Mouse (Mus musculus): Measurements from ENCODE around the gene Gm49384. TPM values are rescaled to one million over a fixed set of nuclear protein-coding genes. Genes with fewer than 3 reads are reported as not detected.

The Gm49384 gene
- polyA plus RNA-seq, 1 experiment from 2014 or later = 26.8 TPM

- no peak overlapping the region for H3K4me2 ChIP-seq (replicated peaks; ENCODE audit: low read depth, low read length)
- H3K36me3 ChIP-seq (ENCODE audit: insufficient read depth, low read length) = peaks cover 24% of the 10 kb centered on the region
- ATAC-seq (ENCODE audit: low FRiP score, low TSS enrichment) = no peak
- H3K4me3 ChIP-seq (ENCODE audit: low read length) = no peak overlapping the region
- H3K9me3 ChIP-seq (ENCODE audit: low read length) = no peaks in the 10 kb centered on the region
- peaks cover 17% of the 10 kb centered on the region for H3K4me1 ChIP-seq (ENCODE audit: insufficient read depth, low read length)
- no peak overlapping the region for H3K27ac ChIP-seq (ENCODE audit: low read length)
- 90% methylated on average over 9 of the region's 9 CpGs for WGBS
- no peak overlapping the region for H3K9ac ChIP-seq (replicated peaks; ENCODE audit: low read length)
- H3K27me3 ChIP-seq (ENCODE audit: insufficient read depth, low read length) = no peaks in the 10 kb centered on the region
Observed at GRCm38 (mm10) chr12:69190074-69190473, 14.0 kb downstream of the Gm49384 start.

GRCm38 (mm10) chr12:69186811-69187471 is 17.1 kb downstream of the Gm49384 start:
- WGBS = 63% methylated on average over 5 of the region's 5 CpGs
- H3K4me2 ChIP-seq (replicated peaks; ENCODE audit: low read depth, low read length) = peak overlapping the region; percentile 23
- H3K4me3 ChIP-seq (ENCODE audit: low read length) = peak overlapping the region; percentile 22
- H3K9ac ChIP-seq (replicated peaks; ENCODE audit: low read length) = peak overlapping the region; percentile 41
- peaks cover 20% of the 10 kb centered on the region for H3K4me1 ChIP-seq (ENCODE audit: insufficient read depth, low read length)
- H3K27ac ChIP-seq (ENCODE audit: low read length) = no peak overlapping the region
- no peaks in the 10 kb centered on the region for H3K27me3 ChIP-seq (ENCODE audit: insufficient read depth, low read length)
- no peak for ATAC-seq (ENCODE audit: low FRiP score, low TSS enrichment)
- H3K9me3 ChIP-seq (ENCODE audit: low read length) = no peaks in the 10 kb centered on the region
- H3K36me3 ChIP-seq (ENCODE audit: insufficient read depth, low read length) = peaks cover 28% of the 10 kb centered on the region

GRCm38 (mm10) chr12:69185371-69185770 is 18.7 kb downstream of the Gm49384 start:
- Histone ChIP-seq H3K9me3 (ENCODE audit: low read length) (no peaks in the 10 kb centered on the region), H3K4me3 (ENCODE audit: low read length) (peak overlapping the region; percentile 86), H3K27ac (ENCODE audit: low read length) (no peak overlapping the region), H3K4me1 (ENCODE audit: insufficient read depth, low read length) (peaks cover 20% of the 10 kb centered on the region), H3K4me2 (replicated peaks; ENCODE audit: low read depth, low read length) (peak overlapping the region; percentile 95), H3K36me3 (ENCODE audit: insufficient read depth, low read length) (peaks cover 22% of the 10 kb centered on the region), H3K27me3 (ENCODE audit: insufficient read depth, low read length) (no peaks in the 10 kb centered on the region), H3K9ac (replicated peaks; ENCODE audit: low read length) (peak overlapping the region; percentile 84)
- ATAC-seq (ENCODE audit: low FRiP score, low TSS enrichment) = no peak
- 64% methylated on average over 7 of the region's 7 CpGs for WGBS

GRCm38 (mm10) chr12:69184342-69185295 is 19.4 kb downstream of the Gm49384 start:
- H3K27ac ChIP-seq (ENCODE audit: low read length) = peak overlapping the region; percentile 93
- no peaks in the 10 kb centered on the region for H3K27me3 ChIP-seq (ENCODE audit: insufficient read depth, low read length)
- H3K36me3 ChIP-seq (ENCODE audit: insufficient read depth, low read length) = peaks cover 15% of the 10 kb centered on the region; the same call in 1 of the 2 replicates
- peak overlapping the region; percentile 86 for H3K4me3 ChIP-seq (ENCODE audit: low read length)
- H3K4me1 ChIP-seq (ENCODE audit: insufficient read depth, low read length) = peaks cover 20% of the 10 kb centered on the region
- ATAC-seq (ENCODE audit: low FRiP score, low TSS enrichment) = peak; percentile 59
- H3K4me2 ChIP-seq (replicated peaks; ENCODE audit: low read depth, low read length) = peak overlapping the region; percentile 95
- no peaks in the 10 kb centered on the region for H3K9me3 ChIP-seq (ENCODE audit: low read length)
- H3K9ac ChIP-seq (replicated peaks; ENCODE audit: low read length) = peak overlapping the region; percentile 84
- WGBS = 2% methylated on average over 77 of the region's 86 CpGs

- Histone ChIP-seq H3K4me1 (ENCODE audit: insufficient read depth, low read length) (peaks cover 20% of the 10 kb centered on the region), H3K27me3 (ENCODE audit: insufficient read depth, low read length) (no peaks in the 10 kb centered on the region), H3K36me3 (ENCODE audit: insufficient read depth, low read length) (peaks cover 12% of the 10 kb centered on the region; the same call in 1 of the 2 replicates), H3K4me3 (ENCODE audit: low read length) (peak within 1 kb of the TSS; percentile 86), H3K9me3 (ENCODE audit: low read length) (no peaks in the 10 kb centered on the region), H3K9ac (replicated peaks; ENCODE audit: low read length) (peak within 1 kb of the TSS; percentile 91), H3K27ac (ENCODE audit: low read length) (peak within 1 kb of the TSS; percentile 93), H3K4me2 (replicated peaks; ENCODE audit: low read depth, low read length) (peak within 1 kb of the TSS; percentile 95)
- ATAC-seq (ENCODE audit: low FRiP score, low TSS enrichment) = peak; percentile 99
- WGBS = 0% methylated on average over 83 of the region's 84 CpGs
Observed at GRCm38 (mm10) chr12:69183583-69184308, 20.3 kb downstream of the Gm49384 start, which contains the start of the genes Rpl36al and Mgat2. TSS of gene Rpl36al (minus strand) at chr12:69184083. TSS of gene Mgat2 (plus strand) at chr12:69184157.

- Histone ChIP-seq H3K9me3 (ENCODE audit: low read length) (no peaks in the 10 kb centered on the region), H3K4me2 (replicated peaks; ENCODE audit: low read depth, low read length) (no peak overlapping the region), H3K9ac (replicated peaks; ENCODE audit: low read length) (no peak overlapping the region), H3K4me1 (ENCODE audit: insufficient read depth, low read length) (peaks cover 13% of the 10 kb centered on the region), H3K36me3 (ENCODE audit: insufficient read depth, low read length) (peaks cover 17% of the 10 kb centered on the region; the same call in 1 of the 2 replicates), H3K27me3 (ENCODE audit: insufficient read depth, low read length) (no peaks in the 10 kb centered on the region), H3K4me3 (ENCODE audit: low read length) (no peak overlapping the region), H3K27ac (ENCODE audit: low read length) (no peak overlapping the region)
- ATAC-seq (ENCODE audit: low FRiP score, low TSS enrichment) = no peak
- 88% methylated on average over 4 of the region's 4 CpGs for WGBS
Observed at GRCm38 (mm10) chr12:69181800-69182199, 22.3 kb downstream of the Gm49384 start.

GRCm38 (mm10) chr12:69179371-69179770 is 24.7 kb downstream of the Gm49384 start:
- no peaks in the 10 kb centered on the region for H3K9me3 ChIP-seq (ENCODE audit: low read length)
- peaks cover 22% of the 10 kb centered on the region; the same call in 1 of the 2 replicates for H3K36me3 ChIP-seq (ENCODE audit: insufficient read depth, low read length)
- 70% methylated on average over 12 of the region's 12 CpGs for WGBS
- H3K4me2 ChIP-seq (replicated peaks; ENCODE audit: low read depth, low read length) = no peak overlapping the region
- no peak overlapping the region for H3K9ac ChIP-seq (replicated peaks; ENCODE audit: low read length)
- H3K27ac ChIP-seq (ENCODE audit: low read length) = no peak overlapping the region
- ATAC-seq (ENCODE audit: low FRiP score, low TSS enrichment) = no peak
- H3K4me3 ChIP-seq (ENCODE audit: low read length) = no peak overlapping the region
- no peaks in the 10 kb centered on the region for H3K27me3 ChIP-seq (ENCODE audit: insufficient read depth, low read length)
- no peaks in the 10 kb centered on the region for H3K4me1 ChIP-seq (ENCODE audit: insufficient read depth, low read length)

- no peak overlapping the region for H3K9ac ChIP-seq (replicated peaks; ENCODE audit: low read length)
- no peak overlapping the region for H3K4me2 ChIP-seq (replicated peaks; ENCODE audit: low read depth, low read length)
- no peaks in the 10 kb centered on the region for H3K4me1 ChIP-seq (ENCODE audit: insufficient read depth, low read length)
- no peak overlapping the region for H3K27ac ChIP-seq (ENCODE audit: low read length)
- no peak overlapping the region for H3K4me3 ChIP-seq (ENCODE audit: low read length)
- ATAC-seq (ENCODE audit: low FRiP score, low TSS enrichment) = no peak
- 85% methylated on average over 3 of the region's 3 CpGs for WGBS
- no peaks in the 10 kb centered on the region for H3K9me3 ChIP-seq (ENCODE audit: low read length)
- peaks cover 31% of the 10 kb centered on the region; the same call in 1 of the 2 replicates for H3K36me3 ChIP-seq (ENCODE audit: insufficient read depth, low read length)
- H3K27me3 ChIP-seq (ENCODE audit: insufficient read depth, low read length) = no peaks in the 10 kb centered on the region
Observed at GRCm38 (mm10) chr12:69177526-69177925, 26.5 kb downstream of the Gm49384 start.

GRCm38 (mm10) chr12:69175975-69176374 is 28.1 kb downstream of the Gm49384 start:
- H3K4me2 ChIP-seq (replicated peaks; ENCODE audit: low read depth, low read length) = no peak overlapping the region
- no peaks in the 10 kb centered on the region for H3K4me1 ChIP-seq (ENCODE audit: insufficient read depth, low read length)
- H3K9me3 ChIP-seq (ENCODE audit: low read length) = no peaks in the 10 kb centered on the region
- H3K27me3 ChIP-seq (ENCODE audit: insufficient read depth, low read length) = no peaks in the 10 kb centered on the region
- no peak overlapping the region for H3K27ac ChIP-seq (ENCODE audit: low read length)
- H3K36me3 ChIP-seq (ENCODE audit: insufficient read depth, low read length) = peaks cover 31% of the 10 kb centered on the region; the same call in 1 of the 2 replicates
- H3K4me3 ChIP-seq (ENCODE audit: low read length) = no peak overlapping the region
- WGBS = 93% methylated on average over 3 of the region's 3 CpGs
- no peak for ATAC-seq (ENCODE audit: low FRiP score, low TSS enrichment)
- H3K9ac ChIP-seq (replicated peaks; ENCODE audit: low read length) = no peak overlapping the region

All from kidney, embryonic 16.5 days (tissue).